Mouse (Mus musculus): ENCODE data around the gene Rtn4rl2. TPM values are rescaled to one million over a fixed set of nuclear protein-coding genes. Genes with fewer than 3 reads are reported as not detected.

The Rtn4rl2 gene
- polyA plus RNA-seq, 2 experiments = 1.5 to 4.5 TPM

DNA sequence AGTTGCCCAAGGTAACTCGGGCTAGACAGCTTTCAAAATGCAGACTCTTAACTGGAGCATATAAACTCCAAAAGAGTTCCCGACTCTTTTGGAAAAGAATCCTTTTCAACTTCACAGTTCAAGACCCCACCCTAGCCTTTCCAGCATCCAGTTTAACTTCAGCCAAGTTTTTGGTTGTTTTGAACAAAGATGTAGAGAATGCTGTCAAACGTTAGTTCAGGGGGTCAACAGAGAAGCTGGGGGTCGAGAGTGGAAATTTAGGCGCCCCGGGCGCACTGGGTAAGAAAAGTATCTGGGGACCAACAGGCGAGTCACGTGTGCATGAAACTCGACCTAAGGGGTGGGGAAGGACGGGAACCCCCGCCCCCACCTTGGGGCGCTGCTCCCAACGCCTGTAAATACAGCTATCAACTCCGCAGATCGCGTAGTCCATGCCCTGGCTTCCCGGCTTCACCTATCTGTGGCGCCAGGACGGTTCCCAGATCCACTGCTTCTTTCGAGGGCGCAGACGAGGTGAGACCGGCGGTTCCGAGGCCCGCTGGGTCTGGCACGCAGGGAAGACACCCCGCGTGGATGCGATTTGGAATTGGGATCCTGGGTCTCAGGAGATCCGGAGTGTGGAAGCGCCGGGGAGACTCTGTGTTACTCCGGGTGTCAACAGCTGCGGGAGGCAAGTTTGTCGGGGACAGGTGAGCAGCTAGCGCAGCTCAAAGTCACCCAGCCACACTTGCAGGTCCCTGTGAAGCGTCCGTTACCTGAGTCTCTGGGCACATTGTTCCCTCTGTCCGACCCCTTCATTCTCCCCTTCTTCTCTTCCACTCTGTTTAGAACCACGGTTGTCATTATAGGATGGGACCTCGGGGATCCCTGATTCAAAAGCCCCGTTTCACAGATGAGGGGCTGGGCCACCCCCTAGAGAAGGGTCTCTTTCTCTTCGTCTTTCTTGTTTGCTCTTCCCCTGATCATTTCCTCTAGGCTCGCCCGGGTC lies 47.2 kb downstream of the Rtn4rl2 start:
- H3K36me3 ChIP-seq (ENCODE audit: control insufficient read depth, insufficient read depth, low read length) = no peaks in the 10 kb centered on the region; the same call in 1 of the 2 replicates
- peak overlapping the region; percentile 66 for H3K4me3 ChIP-seq (replicated peaks; ENCODE audit: low read length)
- no peak for TF ChIP-seq POLR2A (IDR thresholded peaks at IDR 0.05; ENCODE audit: borderline replicate concordance, extremely low read depth, insufficient read depth, insufficient read length)
- WGBS = under 1% methylated on average over 47 of the region's 47 CpGs
- no peaks in the 10 kb centered on the region for H3K27me3 ChIP-seq (ENCODE audit: control insufficient read depth, insufficient read depth, low read length)
- peaks cover 20% of the 10 kb centered on the region for H3K4me1 ChIP-seq (ENCODE audit: control insufficient read depth, insufficient read depth, low read length)
- H3K9me3 ChIP-seq (ENCODE audit: control insufficient read depth, low read length) = no peaks in the 10 kb centered on the region
- DNase-seq (ENCODE audit: low spot score) (peak; percentile 59), ATAC-seq (ENCODE audit: low FRiP score, low read depth) (peak; percentile 24; the same call in 1 of the 2 replicates)
- H3K4me2 ChIP-seq (replicated peaks; ENCODE audit: low read depth, low read length, severe bottlenecking) = peak overlapping the region; percentile 80
- peak overlapping the region; percentile 75 for H3K9ac ChIP-seq (ENCODE audit: low read depth, low read length, severe bottlenecking)
- peak overlapping the region; percentile 83 for H3K27ac ChIP-seq (replicated peaks; ENCODE audit: low read depth, low read length)

DNA sequence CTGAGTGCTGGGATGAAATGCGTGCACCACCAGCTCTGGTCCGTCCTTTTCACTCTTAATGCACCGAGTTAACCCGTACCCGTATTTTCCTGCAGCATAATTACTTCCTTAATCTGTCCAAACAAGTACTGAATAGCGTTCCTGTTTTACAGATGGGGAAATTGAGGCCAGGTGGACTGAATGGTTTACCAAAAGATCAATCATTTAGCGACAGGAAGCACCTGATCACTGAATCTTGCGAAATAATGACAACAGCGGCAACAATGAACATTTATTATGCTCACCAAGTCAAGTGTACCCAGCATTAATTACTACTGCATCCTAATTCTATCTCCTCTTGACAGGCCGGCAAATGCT lies 47.9 kb downstream of the Rtn4rl2 start, which contains the start of gene Slc43a1:
Gene Slc43a1 (plus strand): TSS at position 258 of the 357 bp plus-strand sequence.
- H3K4me2 ChIP-seq (replicated peaks; ENCODE audit: low read depth, low read length, severe bottlenecking) = peak within 1 kb of the TSS; percentile 80
- no peak for ATAC-seq (ENCODE audit: low FRiP score, low read depth)
- no peak for DNase-seq (ENCODE audit: low spot score)
- TF ChIP-seq POLR2A (IDR thresholded peaks at IDR 0.05; ENCODE audit: borderline replicate concordance, extremely low read depth, insufficient read depth, insufficient read length) = no peak
- peak within 1 kb of the TSS; percentile 83 for H3K27ac ChIP-seq (replicated peaks; ENCODE audit: low read depth, low read length)
- 10% methylated on average over 10 of the region's 10 CpGs for WGBS
- peak within 1 kb of the TSS; percentile 75 for H3K9ac ChIP-seq (ENCODE audit: low read depth, low read length, severe bottlenecking)
- H3K4me1 ChIP-seq (ENCODE audit: control insufficient read depth, insufficient read depth, low read length) = peaks cover 20% of the 10 kb centered on the region
- H3K36me3 ChIP-seq (ENCODE audit: control insufficient read depth, insufficient read depth, low read length) = no peaks in the 10 kb centered on the region
- no peaks in the 10 kb centered on the region for H3K9me3 ChIP-seq (ENCODE audit: control insufficient read depth, low read length)
- peak within 1 kb of the TSS; percentile 66 for H3K4me3 ChIP-seq (replicated peaks; ENCODE audit: low read length)
- H3K27me3 ChIP-seq (ENCODE audit: control insufficient read depth, insufficient read depth, low read length) = no peaks in the 10 kb centered on the region

DNA sequence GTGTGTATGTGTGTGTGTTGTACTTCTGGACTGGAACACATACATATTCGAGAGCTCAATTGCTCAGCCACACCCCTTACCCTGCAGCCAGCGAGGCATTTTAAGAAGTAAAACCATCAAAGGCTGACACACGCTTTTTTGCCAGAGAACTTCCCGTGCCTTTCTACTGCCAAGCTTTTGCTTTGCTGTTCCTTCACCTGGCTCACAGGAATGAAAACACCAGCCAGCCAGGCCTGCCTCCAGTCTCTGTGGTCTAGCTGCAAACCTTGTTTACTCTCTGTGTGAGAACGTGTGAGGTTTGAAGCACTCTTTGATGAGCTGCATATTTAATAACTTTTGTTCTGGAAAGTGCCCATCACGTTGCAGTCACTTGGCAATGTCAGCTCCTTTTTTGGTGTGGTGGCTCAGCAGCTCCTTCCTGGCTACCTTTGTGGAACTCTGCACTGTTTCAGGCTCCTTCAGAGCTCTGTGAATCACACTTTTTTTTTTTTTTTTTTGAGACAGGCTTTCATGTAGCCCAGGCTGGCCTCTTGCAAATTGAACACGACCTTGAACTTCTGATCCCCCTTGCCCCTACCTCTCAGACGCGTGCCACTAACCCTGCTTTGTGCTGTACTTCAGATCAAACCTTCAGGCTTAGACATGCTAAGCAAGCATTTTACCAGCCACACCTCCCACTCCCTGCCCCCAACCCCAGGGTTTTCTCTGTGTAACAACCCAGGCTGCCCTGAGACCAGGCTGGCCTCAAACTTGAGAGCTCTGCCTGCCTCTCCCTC lies 48.5 kb downstream of the Rtn4rl2 start:
- H3K27me3 ChIP-seq (ENCODE audit: control insufficient read depth, insufficient read depth, low read length) = no peaks in the 10 kb centered on the region
- H3K27ac ChIP-seq (replicated peaks; ENCODE audit: low read depth, low read length) = no peak overlapping the region
- TF ChIP-seq POLR2A (IDR thresholded peaks at IDR 0.05; ENCODE audit: borderline replicate concordance, extremely low read depth, insufficient read depth, insufficient read length) = no peak
- WGBS = 25% methylated on average over 9 of the region's 9 CpGs
- no peaks in the 10 kb centered on the region for H3K36me3 ChIP-seq (ENCODE audit: control insufficient read depth, insufficient read depth, low read length)
- no peaks in the 10 kb centered on the region for H3K9me3 ChIP-seq (ENCODE audit: control insufficient read depth, low read length)
- peaks cover 20% of the 10 kb centered on the region for H3K4me1 ChIP-seq (ENCODE audit: control insufficient read depth, insufficient read depth, low read length)
- H3K4me3 ChIP-seq (replicated peaks; ENCODE audit: low read length) = no peak overlapping the region
- DNase-seq (ENCODE audit: low spot score) (no peak), ATAC-seq (ENCODE audit: low FRiP score, low read depth) (no peak)
- H3K9ac ChIP-seq (ENCODE audit: low read depth, low read length, severe bottlenecking) = no peak overlapping the region
- peak overlapping the region; percentile 80; the same call in 1 of the 2 replicates for H3K4me2 ChIP-seq (replicated peaks; ENCODE audit: low read depth, low read length, severe bottlenecking)

DNA sequence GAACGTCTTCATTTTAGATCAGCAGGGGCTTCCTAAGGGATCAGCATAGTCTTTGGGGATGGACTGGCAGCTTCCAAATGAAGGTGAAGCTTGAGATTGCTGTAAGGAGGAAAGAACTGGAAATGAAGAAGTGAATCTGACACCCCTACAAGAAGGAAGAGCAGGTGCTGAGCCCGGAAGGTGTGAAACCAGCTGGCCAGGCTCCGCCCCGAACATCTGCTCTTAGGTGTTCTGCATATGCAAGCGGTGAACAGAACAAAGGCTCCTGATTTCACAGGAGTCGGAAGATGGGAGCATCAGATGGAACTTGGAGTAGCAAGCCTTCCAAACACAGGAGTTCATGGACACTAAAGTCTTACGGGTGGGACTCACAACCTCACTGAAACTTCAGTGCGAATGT lies 49.4 kb downstream of the Rtn4rl2 start:
- H3K9me3 ChIP-seq (ENCODE audit: control insufficient read depth, low read length) = no peaks in the 10 kb centered on the region
- H3K36me3 ChIP-seq (ENCODE audit: control insufficient read depth, insufficient read depth, low read length) = no peaks in the 10 kb centered on the region
- peaks cover 20% of the 10 kb centered on the region for H3K4me1 ChIP-seq (ENCODE audit: control insufficient read depth, insufficient read depth, low read length)
- no peak overlapping the region for H3K4me2 ChIP-seq (replicated peaks; ENCODE audit: low read depth, low read length, severe bottlenecking)
- DNase-seq (ENCODE audit: low spot score) (no peak), ATAC-seq (ENCODE audit: low FRiP score, low read depth) (no peak)
- TF ChIP-seq POLR2A (IDR thresholded peaks at IDR 0.05; ENCODE audit: borderline replicate concordance, extremely low read depth, insufficient read depth, insufficient read length) = no peak
- no peak overlapping the region for H3K27ac ChIP-seq (replicated peaks; ENCODE audit: low read depth, low read length)
- no peak overlapping the region for H3K4me3 ChIP-seq (replicated peaks; ENCODE audit: low read length)
- no peak overlapping the region for H3K9ac ChIP-seq (ENCODE audit: low read depth, low read length, severe bottlenecking)
- no peaks in the 10 kb centered on the region for H3K27me3 ChIP-seq (ENCODE audit: control insufficient read depth, insufficient read depth, low read length)
- 45% methylated on average over 8 of the region's 8 CpGs for WGBS
